Mouse (Mus musculus) CH12.LX (cell line): ENCODE results near the gene Olfr288. TPM values are rescaled to one million over a fixed set of nuclear protein-coding genes. Genes with fewer than 3 reads are reported as not detected.

Experiments
- DNase-seq: peaks from one replicate; pipeline ENCODE4 v3.0.0-alpha.2; 2013; ENCODE audit errors: extremely low read depth
- H3K27ac ChIP-seq: 2 replicates; pipeline ENCODE4 v1.5.1; 2012; ENCODE audit warnings: low read depth, mild to moderate bottlenecking, control low read depth, moderate library complexity; ENCODE audit not compliant: insufficient read depth
- H3K27me3 ChIP-seq: replicated peaks from 2 replicates; pipeline ENCODE3; 2012; ENCODE audit warnings: inconsistent platforms
- H3K36me3 ChIP-seq, 2 experiments: replicated peaks in 1 of 2; 2 replicates each; pipeline versions ENCODE3 to v1.6.1; 2012; ENCODE audit warnings: inconsistent platforms in 1 of 2, low read length in 1 of 2, mild to moderate bottlenecking in 1 of 2, mixed read lengths in 1 of 2, moderate library complexity in 1 of 2; ENCODE audit not compliant: control insufficient read depth in 1 of 2, insufficient read depth in 1 of 2
- H3K4me1 ChIP-seq, 2 experiments: 2 replicates each; pipeline ENCODE4 v1.6.1; 2012; ENCODE audit warnings: inconsistent platforms in 1 of 2, moderate library complexity in 1 of 2; ENCODE audit not compliant: insufficient read depth in 2 of 2, control insufficient read depth in 1 of 2
- H3K4me2 ChIP-seq: 2 replicates; pipeline ENCODE4 v1.6.1; 2012; ENCODE audit warnings: low read depth, mild to moderate bottlenecking, control low read depth; ENCODE audit not compliant: poor library complexity, insufficient read depth, severe bottlenecking
- H3K4me3 ChIP-seq, 3 experiments: fragments of 150-350 bp in 1 of 3; sonication (generic) in 1 of 3; replicated peaks in 1 of 3; 2 replicates each; pipeline versions ENCODE3 to v1.5.1; 2011 to 2012; ENCODE audit warnings: low read depth in 2 of 3, low read length in 2 of 3, mild to moderate bottlenecking in 2 of 3, moderate library complexity in 2 of 3, control low read depth in 1 of 3, improper control_type of control experiment in 1 of 3, inconsistent platforms in 1 of 3, mixed read lengths in 1 of 3; ENCODE audit not compliant: poor library complexity in 1 of 3
- H3K79me2 ChIP-seq: replicated peaks from 2 replicates; pipeline ENCODE4 v1.6.1; 2012; ENCODE audit warnings: mild to moderate bottlenecking, moderate library complexity; ENCODE audit not compliant: control insufficient read depth, poor library complexity, insufficient read depth, severe bottlenecking; ENCODE audit errors: extremely low read depth
- H3K9ac ChIP-seq: 2 replicates; pipeline ENCODE4 v1.6.1; 2012; ENCODE audit warnings: low read depth, mild to moderate bottlenecking, control low read depth, moderate library complexity; ENCODE audit not compliant: insufficient read depth
- H3K9me3 ChIP-seq: replicated peaks from 2 replicates; pipeline ENCODE3; 2012; ENCODE audit warnings: low read length, inconsistent platforms, mixed read lengths
- CHD1 ChIP-seq: IDR thresholded peaks from 2 replicates; pipeline ENCODE4 v1.6.1; 2012; ENCODE audit warnings: low read depth, low read length, improper control_type of control experiment, inconsistent platforms
- CHD2 ChIP-seq: IDR thresholded peaks from 2 replicates; pipeline ENCODE4 v1.6.1; 2011; ENCODE audit warnings: low read length, improper control_type of control experiment
- E2F4 ChIP-seq: IDR thresholded peaks from 2 replicates; pipeline ENCODE4 v1.6.1; 2011; ENCODE audit warnings: low read depth, low read length, improper control_type of control experiment; ENCODE audit not compliant: insufficient replicate concordance
- EP300 ChIP-seq: IDR thresholded peaks from 2 replicates; pipeline ENCODE4 v1.6.1; 2011; ENCODE audit warnings: low read length, improper control_type of control experiment
- ETS1 ChIP-seq: conservative IDR thresholded peaks from 2 replicates; pipeline ENCODE4 v1.6.1; 2012; ENCODE audit warnings: low read depth, mild to moderate bottlenecking, inconsistent platforms, low read length, improper control_type of control experiment, moderate library complexity
- GABPA ChIP-seq: IDR thresholded peaks from 2 replicates; pipeline ENCODE4 v1.6.1; 2012; ENCODE audit warnings: low read depth, low read length, improper control_type of control experiment, inconsistent platforms; ENCODE audit not compliant: insufficient replicate concordance
- IRF4 ChIP-seq: IDR thresholded peaks from 2 replicates; pipeline ENCODE4 v1.6.1; 2014; ENCODE audit warnings: low read depth, mild to moderate bottlenecking, inconsistent platforms, low read length, improper control_type of control experiment
- JUND ChIP-seq: conservative IDR thresholded peaks from 2 replicates; pipeline ENCODE4 v1.6.1; 2011; ENCODE audit warnings: low read depth, low read length, improper control_type of control experiment
- KAT2A ChIP-seq: IDR thresholded peaks from 2 replicates; pipeline ENCODE4 v1.6.1; 2012; ENCODE audit warnings: low read length, improper control_type of control experiment, inconsistent platforms; ENCODE audit not compliant: insufficient replicate concordance
- MAFK ChIP-seq: IDR thresholded peaks from 2 replicates; pipeline ENCODE4 v1.6.1; 2011; ENCODE audit warnings: low read length, improper control_type of control experiment; ENCODE audit not compliant: insufficient replicate concordance
- MAX ChIP-seq: IDR thresholded peaks from 2 replicates; pipeline ENCODE4 v1.6.1; 2011; ENCODE audit warnings: low read length, improper control_type of control experiment
- MAZ ChIP-seq: IDR thresholded peaks from 2 replicates; pipeline ENCODE4 v1.6.1; 2012; ENCODE audit warnings: low read depth, mild to moderate bottlenecking, inconsistent platforms, low read length, improper control_type of control experiment, moderate library complexity
- MXI1 ChIP-seq: IDR thresholded peaks from 2 replicates; pipeline ENCODE4 v1.6.1; 2011; ENCODE audit warnings: mild to moderate bottlenecking, low read depth, low read length, improper control_type of control experiment
- MYC ChIP-seq: IDR thresholded peaks from 2 replicates; pipeline ENCODE4 v1.6.1; 2011; ENCODE audit warnings: low read depth, mild to moderate bottlenecking, improper control_type of control experiment, low read length
- POLR2A ChIP-seq: IDR thresholded peaks from 2 replicates; pipeline ENCODE4 v1.6.1; 2011; ENCODE audit warnings: low read depth, mild to moderate bottlenecking, improper control_type of control experiment, low read length
- POLR2AphosphoS2 ChIP-seq: IDR thresholded peaks from 2 replicates; pipeline ENCODE4 v1.6.1; 2011; ENCODE audit warnings: low read depth, low read length, improper control_type of control experiment
- TBP ChIP-seq: conservative IDR thresholded peaks from 2 replicates; pipeline ENCODE4 v1.6.1; 2011; ENCODE audit warnings: low read depth, low read length, improper control_type of control experiment
- TCF12 ChIP-seq: IDR thresholded peaks from 2 replicates; pipeline ENCODE4 v1.6.1; 2014; ENCODE audit warnings: low read depth, mild to moderate bottlenecking, inconsistent platforms, low read length, improper control_type of control experiment
- UBTF ChIP-seq: IDR thresholded peaks from 2 replicates; pipeline ENCODE4 v1.6.1; 2012; ENCODE audit warnings: low read depth, mild to moderate bottlenecking, inconsistent platforms, low read length, improper control_type of control experiment, moderate library complexity
- USF1 ChIP-seq: IDR thresholded peaks from 2 replicates; pipeline ENCODE4 v1.6.1; 2014; ENCODE audit warnings: low read depth, mild to moderate bottlenecking, inconsistent platforms, low read length, improper control_type of control experiment
- USF2 ChIP-seq: conservative IDR thresholded peaks from 2 replicates; pipeline ENCODE4 v1.6.1; 2011; ENCODE audit warnings: low read depth, low read length, improper control_type of control experiment
- ZC3H11A ChIP-seq: IDR thresholded peaks from 2 replicates; pipeline ENCODE4 v1.6.1; 2012; ENCODE audit warnings: low read depth, mild to moderate bottlenecking, inconsistent platforms, low read length, improper control_type of control experiment
- ZNF384 ChIP-seq: IDR thresholded peaks from 2 replicates; pipeline ENCODE4 v1.6.1; 2012; ENCODE audit warnings: low read depth, low read length, improper control_type of control experiment, inconsistent platforms
- dilution Hi-C: fragments of 300-500 bp; cut with MboI; formaldehyde crosslinking; loops from 2 replicates; pipeline ENCODE4 v1.14.3; 2020; ENCODE audit warnings: low sequenced_read_pairs; ENCODE audit not compliant: extremely low pct_unique_long_range_greater_than_20kb, extremely low pct_ligation_motif_present
- in situ Hi-C: fragments of 300-500 bp; cut with MboI; formaldehyde crosslinking; loops from 3 replicates; pipeline ENCODE4 v1.14.3; 2019; ENCODE audit warnings: low sequenced_read_pairs, low pct_ligation_motif_present, low pct_unique_long_range_greater_than_20kb, mixed read lengths
- polyA plus RNA-seq: library from polyadenylated mRNA; unstranded; fragments of >175 nt; gene quantifications from 2 replicates; pipeline ENCODE4 v1.2.1, GENCODE M21; 2012; ENCODE audit warnings: low read depth; ENCODE audit not compliant: insufficient read length
- total RNA-seq, 2 experiments: library from RNA; depleted of rRNA; stranded (reverse); fragments of 300-350 nt in 1 of 2; fragments of >200 nt in 1 of 2; gene quantifications; 2 replicates each; pipeline ENCODE4 v1.2.3; 2012 to 2014

Olfr288 gene
- total RNA-seq (2012; rRNA removed) = not detected in 2 replicates
- not detected in 2 replicates for total RNA-seq (2014; rRNA removed)
- not detected in 2 replicates for polyA plus RNA-seq

DNA sequence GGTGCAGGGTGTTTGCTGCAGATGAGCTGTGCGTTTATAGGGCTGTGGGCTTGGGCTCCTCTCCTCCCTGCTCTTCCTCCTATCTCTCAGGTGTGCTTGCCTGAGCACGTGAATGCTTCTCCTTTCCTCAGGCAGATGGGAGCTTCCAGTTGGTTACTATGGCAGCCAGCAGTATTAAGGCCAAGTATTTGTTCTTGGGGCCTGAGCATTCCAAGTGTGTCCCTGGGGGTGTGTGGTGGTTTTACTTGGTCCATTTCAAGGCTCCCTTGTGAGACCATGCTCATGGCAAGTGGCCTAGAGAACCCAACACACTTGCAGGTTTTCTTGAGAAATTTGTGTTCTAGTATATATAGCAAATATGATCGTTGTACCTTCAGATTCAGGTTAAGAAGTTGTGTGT is at the start of gene Olfr288:
Olfr288 (minus strand) TSS at position 101 of the 400 bp plus-strand sequence.
- Histone ChIP-seq H3K4me3 (no peak within 1 kb of the TSS), H3K9me3 (peaks cover 10% of the 10 kb centered on the region), H3K9ac (no peak within 1 kb of the TSS), H3K4me1 (no peaks in the 10 kb centered on the region), H3K27ac (no peak within 1 kb of the TSS), H3K79me2 (no peaks in the 10 kb centered on the region), H3K4me2 (no peak within 1 kb of the TSS), H3K36me3 (no peaks in the 10 kb centered on the region), H3K27me3 (peaks cover 85% of the 10 kb centered on the region)
- no peak for DNase-seq
- in situ Hi-C loops = no loop called here
- dilution Hi-C loops = no loop called here
- TF ChIP-seq GABPA = no peak
- no peak for TF ChIP-seq KAT2A
- TF ChIP-seq TBP = no peak
- TF ChIP-seq MAZ = no peak
- TF ChIP-seq JUND = no peak
- no peak for TF ChIP-seq MYC
- no peak for TF ChIP-seq POLR2A
- no peak for TF ChIP-seq CHD1
- no peak for TF ChIP-seq TCF12
- no peak for TF ChIP-seq USF1
- TF ChIP-seq CHD2 = no peak
- TF ChIP-seq ZNF384 = no peak
- TF ChIP-seq IRF4 = no peak
- TF ChIP-seq POLR2AphosphoS2 = no peak
- TF ChIP-seq E2F4 = no peak

DNA sequence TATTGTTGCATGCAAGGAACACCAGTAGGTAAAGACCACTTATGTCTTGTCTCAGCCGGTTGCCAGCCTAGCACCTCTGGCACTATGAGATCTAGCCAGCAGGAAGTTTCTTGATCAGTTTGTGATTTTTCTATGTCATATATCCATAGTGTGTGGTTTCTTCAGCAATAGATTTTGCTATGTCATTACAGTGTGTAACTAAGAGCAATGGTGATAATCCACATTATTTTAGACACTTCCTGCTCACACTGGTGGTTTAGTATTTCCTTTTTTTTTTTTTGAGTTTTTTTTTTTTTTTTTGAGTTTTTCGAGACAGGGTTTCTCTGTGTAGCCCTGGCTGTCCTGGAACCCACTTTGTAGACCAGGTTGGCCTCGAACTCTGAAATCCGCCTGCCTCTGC is 40.1 kb upstream of the Olfr288 start:
- Histone ChIP-seq H3K79me2 (no peaks in the 10 kb centered on the region), H3K36me3 (no peaks in the 10 kb centered on the region), H3K9ac (no peak overlapping the region), H3K4me1 (no peaks in the 10 kb centered on the region)
- DNase-seq = no peak
- dilution Hi-C loops (no loop called here), in situ Hi-C loops (no loop called here)
- TF ChIP-seq MAFK (no peak), CHD2 (no peak), ZC3H11A (no peak), EP300 (no peak), IRF4 (no peak), USF2 (no peak), E2F4 (no peak), MXI1 (no peak), CHD1 (no peak), ETS1 (no peak), JUND (no peak), UBTF (no peak), MAX (no peak)
- TF ChIP-seq, all 38 proteins: peak for 0
- H3K4me3 ChIP-seq = no peak overlapping the region
- H3K9me3 ChIP-seq = peaks cover 6% of the 10 kb centered on the region
- H3K4me2 ChIP-seq = no peak overlapping the region
- no peak overlapping the region for H3K27ac ChIP-seq
- H3K27me3 ChIP-seq = peaks cover 79% of the 10 kb centered on the region
